Mouse (Mus musculus) heart, embryonic 15.5 days (tissue): ENCODE data around the gene Fut8. TPM values are rescaled to one million over a fixed set of nuclear protein-coding genes. Genes with fewer than 3 reads are reported as not detected.

ENCODE experiments used
- ATAC-seq: fragments of 200-750 bp; cut with Nextera tagmentation; replicated peaks from 2 replicates; pipeline ENCODE4 v1.8.0; 2017; ENCODE audit warnings: low read depth, moderate TSS enrichment; ENCODE audit not compliant: insufficient number of reproducible peaks, insufficient read depth, low FRiP score
- H3K27ac ChIP-seq: fragments of 300-500 bp; sonication (generic); 2 replicates; pipeline ENCODE4 v1.5.1; 2015; ENCODE audit warnings: mild to moderate bottlenecking, inconsistent platforms
- H3K27me3 ChIP-seq: fragments of 300-500 bp; sonication (generic); 2 replicates; pipeline ENCODE4 v1.6.1; 2015; ENCODE audit warnings: inconsistent platforms
- H3K36me3 ChIP-seq: fragments of 300-500 bp; sonication (generic); 2 replicates; pipeline ENCODE4 v1.6.1; 2015; ENCODE audit warnings: mild to moderate bottlenecking, inconsistent platforms
- H3K4me1 ChIP-seq: fragments of 300-500 bp; sonication (generic); replicated peaks from 2 replicates; pipeline ENCODE4 v1.6.1; 2015; ENCODE audit warnings: inconsistent platforms
- H3K4me2 ChIP-seq: fragments of 300-500 bp; sonication (generic); 2 replicates; pipeline ENCODE4 v1.6.1; 2015; ENCODE audit warnings: inconsistent platforms, mild to moderate bottlenecking, moderate library complexity
- H3K4me3 ChIP-seq: fragments of 300-500 bp; sonication (generic); 2 replicates; pipeline ENCODE4 v1.5.1; 2015; ENCODE audit warnings: mild to moderate bottlenecking, inconsistent platforms
- H3K9ac ChIP-seq: fragments of 300-500 bp; sonication (generic); 2 replicates; pipeline ENCODE4 v1.6.1; 2015; ENCODE audit warnings: mild to moderate bottlenecking, inconsistent platforms
- H3K9me3 ChIP-seq: fragments of 300-500 bp; sonication (generic); replicated peaks from 2 replicates; pipeline ENCODE4 v1.6.1; 2016; ENCODE audit warnings: inconsistent platforms
- WGBS: fragments of 180-500 bp; shearing (Covaris S2); methylation state at CpG from one replicate; pipeline ENCODE4 v1.1.7; 2015; ENCODE audit warnings: mixed read lengths; 5-methylcytosine and 5-hydroxymethylcytosine counted together
- polyA plus RNA-seq: library from polyadenylated mRNA; unstranded; fragments of >200 nt; fragmentation: Nextera tagmentation; extraction: Ambion mirVana; gene quantifications from 2 replicates; pipeline ENCODE4 v1.2.1, GENCODE M21; 2015

Fut8 gene
- polyA plus RNA-seq, 1 experiment from 2014 or later = 14.3 TPM

DNA sequence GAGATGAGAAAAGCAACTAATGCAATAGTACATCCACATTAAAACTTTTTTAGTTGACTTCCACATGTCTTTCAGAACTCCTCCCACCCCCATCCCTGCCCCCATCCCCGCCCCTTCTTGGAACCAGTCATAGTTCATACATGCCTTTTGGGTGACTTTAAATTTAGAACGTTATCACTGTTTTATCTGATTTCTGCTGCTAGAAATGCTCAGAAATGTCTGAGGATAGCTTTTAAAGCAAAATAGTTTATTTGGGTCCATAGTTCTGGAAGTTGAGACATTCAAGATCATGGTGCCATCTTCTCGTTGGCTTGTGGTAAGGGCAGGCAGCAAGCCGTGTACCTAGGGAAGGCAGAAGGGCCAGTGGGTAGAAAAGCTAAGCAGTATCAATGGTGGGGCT is 34.8 kb upstream of the Fut8 start:
- H3K4me3 ChIP-seq = no peak overlapping the region

GRCm38 (mm10) chr12:77206852-77207251 is 31.1 kb upstream of the Fut8 start:
- Histone ChIP-seq H3K4me1 (no peaks in the 10 kb centered on the region), H3K9me3 (no peaks in the 10 kb centered on the region), H3K4me3 (no peak overlapping the region), H3K27me3 (no peaks in the 10 kb centered on the region), H3K36me3 (no peaks in the 10 kb centered on the region), H3K9ac (no peak overlapping the region), H3K27ac (no peak overlapping the region), H3K4me2 (no peak overlapping the region)
- 74% methylated on average over 5 of the region's 5 CpGs for WGBS
- no peak for ATAC-seq

More for the DNA sequence above, 34.8 kb upstream of the Fut8 start:
- Histone ChIP-seq H3K27ac (no peak overlapping the region), H3K36me3 (no peaks in the 10 kb centered on the region), H3K27me3 (no peaks in the 10 kb centered on the region), H3K9me3 (no peaks in the 10 kb centered on the region), H3K4me1 (no peaks in the 10 kb centered on the region), H3K9ac (no peak overlapping the region), H3K4me2 (no peak overlapping the region)
- WGBS = 76% methylated on average over 4 of the region's 4 CpGs
- no peak for ATAC-seq

DNA sequence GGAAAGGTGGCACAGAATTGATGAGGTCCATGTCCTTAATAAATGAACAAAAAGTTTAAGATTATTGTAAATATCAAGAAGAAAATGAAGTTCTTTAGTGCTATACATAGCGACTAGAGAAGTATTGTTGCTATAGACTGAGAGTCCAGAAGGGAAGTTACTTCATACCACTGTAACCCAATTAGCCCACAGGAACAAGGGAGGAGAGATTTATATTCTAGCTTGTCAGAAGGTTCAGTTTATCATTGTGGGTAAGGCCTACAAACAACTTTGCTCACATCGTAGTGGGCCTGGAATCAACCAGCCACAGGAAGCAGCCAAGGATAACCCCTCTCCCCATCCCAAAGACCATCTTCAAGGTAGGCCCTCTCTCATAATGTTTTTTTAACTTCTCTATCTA is 29.9 kb upstream of the Fut8 start:
- no peak for ATAC-seq
- Histone ChIP-seq H3K4me2 (no peak overlapping the region), H3K4me3 (no peak overlapping the region), H3K36me3 (no peaks in the 10 kb centered on the region), H3K27me3 (no peaks in the 10 kb centered on the region), H3K9ac (no peak overlapping the region), H3K4me1 (no peaks in the 10 kb centered on the region), H3K9me3 (no peaks in the 10 kb centered on the region), H3K27ac (no peak overlapping the region)
- 80% methylated on average over 2 of the region's 2 CpGs for WGBS

DNA sequence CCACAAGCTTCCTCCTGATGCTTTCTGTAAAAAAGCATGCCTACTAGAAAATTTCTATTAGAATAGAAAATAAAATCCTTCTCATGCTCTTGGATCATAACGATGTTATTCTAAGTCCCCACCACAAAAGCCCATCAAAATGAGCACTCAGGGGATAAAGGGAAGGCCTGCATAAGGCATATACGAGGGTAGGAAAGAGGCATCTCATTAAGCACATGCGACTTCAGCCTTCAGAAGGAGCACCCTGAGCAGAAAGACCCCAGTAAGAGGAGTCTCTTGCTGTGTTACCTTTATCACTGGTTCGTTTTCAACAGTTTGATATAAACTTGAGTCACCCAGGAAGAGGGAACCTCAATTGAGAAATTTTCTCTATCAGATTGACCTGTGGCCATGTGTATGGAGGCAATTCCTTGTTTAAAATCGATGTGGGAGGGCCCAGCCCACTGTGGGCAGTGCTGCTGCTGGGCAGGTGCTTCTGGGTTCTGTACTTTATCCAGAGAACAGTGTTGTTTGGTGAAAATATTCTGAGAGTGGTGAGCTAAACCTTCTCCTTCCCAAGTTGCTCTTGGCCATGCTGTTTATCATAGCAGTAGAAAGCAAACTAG is 29.2 kb upstream of the Fut8 start:
- Histone ChIP-seq H3K9me3 (no peaks in the 10 kb centered on the region), H3K4me1 (no peaks in the 10 kb centered on the region), H3K9ac (no peak overlapping the region), H3K27me3 (no peaks in the 10 kb centered on the region), H3K36me3 (no peaks in the 10 kb centered on the region), H3K27ac (no peak overlapping the region), H3K4me3 (no peak overlapping the region), H3K4me2 (no peak overlapping the region)
- no peak for ATAC-seq
- WGBS = 68% methylated on average over 5 of the region's 5 CpGs

GRCm38 (mm10) chr12:77211695-77212208 is 26.2 kb upstream of the Fut8 start:
- H3K4me2 ChIP-seq = no peak overlapping the region
- no peaks in the 10 kb centered on the region for H3K9me3 ChIP-seq
- H3K36me3 ChIP-seq = no peaks in the 10 kb centered on the region
- H3K27ac ChIP-seq = no peak overlapping the region
- peaks cover 3% of the 10 kb centered on the region; the same call in 1 of the 2 replicates for H3K4me1 ChIP-seq
- ATAC-seq = no peak
- no peaks in the 10 kb centered on the region for H3K27me3 ChIP-seq
- H3K4me3 ChIP-seq = no peak overlapping the region
- 81% methylated on average over 7 of the region's 7 CpGs for whole genome bisulfite sequencing
- H3K9ac ChIP-seq = no peak overlapping the region

GRCm38 (mm10) chr12:77213896-77214564 is 23.9 kb upstream of the Fut8 start:
- Histone ChIP-seq H3K27me3 (no peaks in the 10 kb centered on the region), H3K4me2 (no peak overlapping the region), H3K9me3 (no peaks in the 10 kb centered on the region), H3K4me1 (peaks cover 5% of the 10 kb centered on the region; the same call in 1 of the 2 replicates), H3K4me3 (no peak overlapping the region), H3K27ac (no peak overlapping the region), H3K9ac (no peak overlapping the region), H3K36me3 (no peaks in the 10 kb centered on the region)
- 69% methylated on average over 6 of the region's 6 CpGs for WGBS
- ATAC-seq = no peak

DNA sequence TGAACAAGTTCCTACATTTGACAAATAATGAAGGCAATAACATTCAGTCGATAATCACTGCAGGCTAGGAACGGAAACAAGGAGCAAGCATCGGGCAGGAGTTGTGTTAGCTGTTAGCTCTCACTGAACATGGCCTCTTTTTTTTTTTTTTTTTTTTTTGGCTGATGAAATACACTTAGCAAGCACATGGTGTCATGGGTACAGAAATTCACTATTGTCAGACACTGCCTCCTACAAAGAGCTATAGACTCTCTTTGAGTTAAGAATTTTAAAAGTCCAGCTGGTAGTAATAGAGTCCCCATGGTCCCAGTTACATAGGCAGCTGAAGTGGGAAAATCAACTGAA is 23.4 kb upstream of the Fut8 start:
- H3K36me3 ChIP-seq = no peaks in the 10 kb centered on the region
- ATAC-seq = no peak
- no peak overlapping the region for H3K4me2 ChIP-seq
- peaks cover 5% of the 10 kb centered on the region; the same call in 1 of the 2 replicates for H3K4me1 ChIP-seq
- H3K4me3 ChIP-seq = no peak overlapping the region
- H3K27ac ChIP-seq = no peak overlapping the region
- no peaks in the 10 kb centered on the region for H3K9me3 ChIP-seq
- H3K9ac ChIP-seq = no peak overlapping the region
- H3K27me3 ChIP-seq = no peaks in the 10 kb centered on the region
- 85% methylated on average over 3 of the region's 3 CpGs for WGBS

GRCm38 (mm10) chr12:77216511-77217192 is 21.3 kb upstream of the Fut8 start:
- H3K9ac ChIP-seq = no peak overlapping the region
- no peaks in the 10 kb centered on the region for H3K36me3 ChIP-seq
- no peak overlapping the region for H3K27ac ChIP-seq
- WGBS = 35% methylated on average over 11 of the region's 11 CpGs
- no peaks in the 10 kb centered on the region for H3K9me3 ChIP-seq
- ATAC-seq = no peak
- H3K4me2 ChIP-seq = peak overlapping the region; percentile 50
- peak overlapping the region; percentile 17 for H3K4me3 ChIP-seq
- no peaks in the 10 kb centered on the region for H3K27me3 ChIP-seq
- H3K4me1 ChIP-seq = peaks cover 5% of the 10 kb centered on the region; the same call in 1 of the 2 replicates

DNA sequence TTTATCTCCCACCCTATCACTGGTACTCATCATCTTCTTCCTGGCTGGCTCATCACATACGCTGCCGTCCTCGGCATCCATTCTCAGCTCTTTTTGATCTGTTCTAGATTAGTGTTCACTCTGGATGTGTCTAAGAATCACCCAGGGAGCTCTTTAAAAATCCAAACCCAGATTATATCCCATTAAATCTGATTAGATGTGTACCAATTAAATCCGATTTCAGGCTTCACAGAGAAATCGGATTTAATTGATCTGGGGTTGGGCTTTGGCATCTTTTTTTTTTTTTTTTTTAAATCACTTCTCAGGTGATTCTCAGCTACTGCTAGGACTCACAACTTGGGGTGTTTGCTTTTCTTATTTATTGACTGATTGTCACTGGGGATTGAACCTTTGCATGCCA is 17.3 kb upstream of the Fut8 start:
- ATAC-seq = no peak
- 67% methylated on average over 5 of the region's 5 CpGs for WGBS
- H3K36me3 ChIP-seq = no peaks in the 10 kb centered on the region
- no peak overlapping the region for H3K9ac ChIP-seq
- no peaks in the 10 kb centered on the region for H3K27me3 ChIP-seq
- no peak overlapping the region for H3K4me2 ChIP-seq
- H3K4me1 ChIP-seq = peaks cover 5% of the 10 kb centered on the region; the same call in 1 of the 2 replicates
- no peaks in the 10 kb centered on the region for H3K9me3 ChIP-seq
- no peak overlapping the region for H3K27ac ChIP-seq
- H3K4me3 ChIP-seq = no peak overlapping the region

DNA sequence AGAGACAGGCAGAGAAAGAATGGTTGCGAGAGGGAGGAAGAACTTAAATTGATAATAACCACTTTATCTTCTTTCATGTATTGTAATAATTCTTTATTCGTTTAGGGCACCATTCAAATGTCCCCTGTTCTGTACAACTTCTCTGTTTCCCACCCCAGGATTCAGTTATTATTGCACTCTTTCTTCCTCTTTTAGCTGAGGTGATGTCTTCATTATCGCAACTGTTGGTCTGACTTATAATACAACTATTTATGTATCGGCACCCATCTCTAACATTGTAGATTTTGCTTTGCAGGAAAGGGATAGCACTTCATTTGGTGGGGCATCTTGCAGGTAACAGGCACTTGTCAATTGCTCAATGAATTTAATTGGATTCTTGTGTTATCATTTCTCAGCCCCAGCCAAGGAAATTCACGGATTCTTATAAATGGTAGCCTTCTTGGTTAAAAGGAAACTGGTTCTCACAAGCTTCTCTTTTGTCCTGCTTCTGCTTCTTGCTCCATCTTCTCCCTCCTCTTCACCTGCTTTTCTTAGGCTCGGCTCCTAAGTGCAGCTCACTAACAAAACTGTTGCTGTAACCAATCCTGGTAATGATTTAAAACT is 15.6 kb upstream of the Fut8 start:
- no peaks in the 10 kb centered on the region for H3K4me1 ChIP-seq
- no peak for ATAC-seq
- H3K36me3 ChIP-seq = no peaks in the 10 kb centered on the region
- WGBS = 76% methylated on average over 6 of the region's 6 CpGs
- no peaks in the 10 kb centered on the region for H3K27me3 ChIP-seq
- no peak overlapping the region for H3K4me2 ChIP-seq
- no peak overlapping the region for H3K9ac ChIP-seq
- no peak overlapping the region for H3K4me3 ChIP-seq
- H3K9me3 ChIP-seq = no peaks in the 10 kb centered on the region
- no peak overlapping the region for H3K27ac ChIP-seq

- H3K9ac ChIP-seq = no peak overlapping the region
- 70% methylated on average over 3 of the region's 3 CpGs for WGBS
- no peak for ATAC-seq
- no peaks in the 10 kb centered on the region for H3K4me1 ChIP-seq
- no peaks in the 10 kb centered on the region for H3K27me3 ChIP-seq
- H3K4me2 ChIP-seq = no peak overlapping the region
- H3K4me3 ChIP-seq = no peak overlapping the region
- no peaks in the 10 kb centered on the region for H3K36me3 ChIP-seq
- no peaks in the 10 kb centered on the region for H3K9me3 ChIP-seq
- H3K27ac ChIP-seq = no peak overlapping the region
These were observed 14.3 kb upstream of the Fut8 start for GRCm38 (mm10) chr12:77223595-77223994.
